Mouse (Mus musculus) G1E (cell line): Measurements from ENCODE around the gene Glipr1l2. TPM values are rescaled to one million over a fixed set of nuclear protein-coding genes. Genes with fewer than 3 reads are reported as not detected.
"Not testable (repeated sequence)": the region's sequence is repeated elsewhere in the genome, so short reads cannot be mapped to it uniquely, and the experiment has no call there.

Experiments used
- ATAC-seq: 2 replicates; pipeline ENCODE4 v1.8.0; 2016; ENCODE audit warnings: mild to moderate bottlenecking; ENCODE audit not compliant: insufficient number of reproducible peaks, poor library complexity, low FRiP score, severe bottlenecking; ENCODE audit errors: extremely low read depth
- DNase-seq: peaks from one replicate; pipeline ENCODE4 v3.0.0; 2012; ENCODE audit warnings: low spot score
- H3K27me3 ChIP-seq: 2 replicates; pipeline ENCODE4 v1.6.1; 2012; ENCODE audit warnings: mild to moderate bottlenecking, low read length, inconsistent platforms; ENCODE audit not compliant: insufficient read depth
- H3K36me3 ChIP-seq: replicated peaks from 2 replicates; pipeline ENCODE3; 2012; ENCODE audit warnings: mild to moderate bottlenecking, inconsistent platforms
- H3K4me1 ChIP-seq: 2 replicates; pipeline ENCODE4 v1.6.1; 2012; ENCODE audit warnings: low read depth, low read length, inconsistent platforms, mixed read lengths; ENCODE audit not compliant: insufficient read depth
- H3K4me3 ChIP-seq: 2 replicates; pipeline ENCODE4 v1.5.1; 2012; ENCODE audit warnings: low read depth, mild to moderate bottlenecking, inconsistent platforms, low read length, moderate library complexity, mixed read lengths
- H3K9me3 ChIP-seq: replicated peaks from 2 replicates; pipeline ENCODE4 v1.6.1; 2012; ENCODE audit warnings: inconsistent platforms
- CTCF ChIP-seq: IDR thresholded peaks from 2 replicates; pipeline ENCODE4 v1.5.1; 2012; ENCODE audit warnings: low read depth, low read length, inconsistent platforms, mixed read lengths
- GATA1 ChIP-seq: IDR thresholded peaks from 2 replicates; pipeline ENCODE4 v1.6.1; 2012; ENCODE audit warnings: borderline replicate concordance, low read length, inconsistent platforms, mixed read lengths
- GATA2 ChIP-seq: IDR thresholded peaks from 2 replicates; pipeline ENCODE4 v1.6.1; 2012; ENCODE audit warnings: low read depth, low read length, inconsistent platforms, borderline replicate concordance
- POLR2AphosphoS5 ChIP-seq: IDR thresholded peaks from 2 replicates; pipeline ENCODE4 v1.6.1; 2012; ENCODE audit warnings: low read depth, low read length, inconsistent platforms; ENCODE audit not compliant: insufficient replicate concordance
- TAL1 ChIP-seq: conservative IDR thresholded peaks from 2 replicates; pipeline ENCODE4 v1.6.1; 2012; ENCODE audit warnings: low read depth, low read length, inconsistent platforms, mixed read lengths
- polyA plus RNA-seq: library from polyadenylated mRNA; stranded (reverse); fragments of >175 nt; gene quantifications from 2 replicates; pipeline ENCODE4 v1.2.3, GENCODE M21; 2012
- total RNA-seq, 2 experiments: library from RNA; stranded (forward) in 1 of 2; stranded (reverse) in 1 of 2; fragments of 200-1000 nt in 1 of 2; fragments of >200 nt in 1 of 2; fragmentation: Nextera tagmentation in 1 of 2; gene quantifications; 2 replicates each; pipeline ENCODE4 v1.2.3; 2014 to 2017

The Glipr1l2 gene
- total RNA-seq (2014; fragmentation: Nextera tagmentation) (not detected in 2 replicates), total RNA-seq (2017) (0.11 TPM in 1 of 2 replicates, not detected in the other), polyA plus RNA-seq (not detected in 2 replicates)

DNA sequence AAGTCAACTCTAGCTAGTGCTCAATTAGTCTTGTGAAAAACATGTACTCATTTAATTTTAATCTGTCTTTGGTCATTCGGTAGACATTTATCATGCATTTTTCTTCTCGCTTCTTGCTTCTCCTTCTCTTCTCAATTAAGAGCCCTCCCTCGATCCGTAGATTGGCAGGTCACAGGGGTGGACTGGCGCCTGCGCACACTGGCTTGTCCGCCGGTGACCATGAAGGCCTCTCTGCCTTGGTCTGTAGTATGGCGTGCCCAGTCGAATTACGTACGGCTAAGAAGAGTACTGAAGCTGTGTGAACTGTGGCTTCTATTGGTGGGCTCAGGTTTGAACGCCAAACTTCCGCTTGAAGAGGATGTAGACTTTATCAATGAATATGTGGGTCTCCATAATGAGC is at the start of gene Glipr1l2:
Glipr1l2 (plus strand) TSS at position 198 of the 400 bp plus-strand sequence.
- Histone ChIP-seq H3K9me3 (no peaks in the 10 kb centered on the region), H3K36me3 (no peaks in the 10 kb centered on the region), H3K4me1 (no peaks in the 10 kb centered on the region), H3K27me3 (no peaks in the 10 kb centered on the region), H3K4me3 (no peak within 1 kb of the TSS)
- ATAC-seq (no peak), DNase-seq (no peak)
- TF ChIP-seq CTCF = no peak
- no peak for TF ChIP-seq GATA2
- TF ChIP-seq GATA1 = no peak
- no peak for TF ChIP-seq TAL1
- TF ChIP-seq POLR2AphosphoS5 = no peak

DNA sequence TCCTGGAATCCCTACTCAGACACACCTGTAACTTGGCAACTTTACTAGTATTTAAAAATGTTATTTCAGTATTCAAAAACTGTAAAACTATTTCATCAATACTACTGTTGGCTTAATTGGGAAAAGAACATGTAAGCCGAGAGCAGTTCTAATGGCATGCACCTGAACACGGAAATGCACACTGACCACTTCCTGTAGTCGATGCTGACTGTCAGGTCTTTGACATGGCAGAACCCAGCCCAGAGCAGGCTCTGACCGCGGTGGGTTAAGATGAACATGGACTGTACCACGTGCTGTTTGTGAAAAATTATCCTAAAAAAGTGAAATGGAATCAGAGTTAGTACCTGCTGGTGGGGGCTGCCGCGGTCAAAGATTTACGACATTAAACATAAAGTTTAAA is 39.6 kb upstream of the Glipr1l2 start:
- ATAC-seq, H3K4me3 ChIP-seq, H3K27me3 ChIP-seq, DNase-seq, H3K9me3 ChIP-seq, H3K36me3 ChIP-seq, H3K4me1 ChIP-seq: not testable (repeated sequence)

DNA sequence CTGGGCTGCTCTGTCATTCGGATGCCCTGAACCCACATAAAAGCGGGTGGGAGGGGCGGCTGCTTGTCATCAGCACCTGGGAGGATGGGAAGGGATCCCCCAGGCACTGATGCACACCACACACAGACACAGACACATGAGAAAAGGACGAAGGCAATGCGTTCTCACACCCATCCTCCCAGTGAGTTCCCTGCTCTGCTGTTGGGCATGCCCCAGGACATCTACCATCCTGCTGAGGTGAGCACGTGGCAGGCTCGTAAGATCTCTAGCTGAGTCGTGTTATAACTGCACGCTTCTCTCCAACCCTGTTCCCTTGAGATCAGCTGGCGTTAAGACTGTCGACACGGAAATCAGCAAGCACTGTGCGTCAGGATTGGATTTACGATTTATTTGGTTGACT is 38.9 kb upstream of the Glipr1l2 start:
- H3K36me3 ChIP-seq, ATAC-seq, DNase-seq, H3K27me3 ChIP-seq, H3K4me1 ChIP-seq, H3K9me3 ChIP-seq, H3K4me3 ChIP-seq: not testable (repeated sequence)

- Histone ChIP-seq H3K4me3 (no peak overlapping the region), H3K4me1 (no peaks in the 10 kb centered on the region), H3K36me3 (no peaks in the 10 kb centered on the region), H3K9me3 (no peaks in the 10 kb centered on the region), H3K27me3 (no peaks in the 10 kb centered on the region)
- no peak for TF ChIP-seq TAL1
- no peak for TF ChIP-seq GATA2
- TF ChIP-seq POLR2AphosphoS5 = no peak
- no peak for TF ChIP-seq GATA1
- TF ChIP-seq CTCF = no peak
- ATAC-seq = no peak
- no peak for DNase-seq
These were observed 31.9 kb upstream of the Glipr1l2 start for GRCm38 (mm10) chr10:112051220-112051619.

DNA sequence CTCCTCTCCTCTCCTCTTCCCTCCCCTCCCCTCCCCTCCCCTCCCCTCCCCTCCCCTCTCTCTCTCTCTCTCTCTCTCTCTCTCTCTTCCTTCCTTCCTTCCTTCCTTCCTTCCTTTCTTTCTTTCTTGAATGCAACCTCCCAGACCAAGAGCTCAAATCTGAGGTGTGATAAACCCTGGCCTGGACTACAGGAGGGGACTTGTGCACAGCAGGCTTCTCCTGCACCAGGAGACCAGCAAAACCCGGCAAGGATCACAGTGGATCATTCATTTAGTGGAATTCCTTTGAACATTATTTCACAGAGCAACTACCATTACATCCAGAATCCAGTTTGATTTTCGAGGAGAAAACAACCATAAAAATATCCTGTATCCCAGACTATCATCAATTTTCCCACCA is 31.2 kb upstream of the Glipr1l2 start:
- H3K36me3 ChIP-seq, DNase-seq, H3K27me3 ChIP-seq, H3K9me3 ChIP-seq, H3K4me3 ChIP-seq, H3K4me1 ChIP-seq, ATAC-seq: not testable (repeated sequence)

- H3K36me3 ChIP-seq = no peaks in the 10 kb centered on the region
- H3K4me3 ChIP-seq = no peak within 1 kb of the TSS
- H3K27me3 ChIP-seq = no peaks in the 10 kb centered on the region
- no peaks in the 10 kb centered on the region for H3K9me3 ChIP-seq
- TF ChIP-seq GATA1 (no peak), POLR2AphosphoS5 (no peak), GATA2 (no peak), TAL1 (no peak), CTCF (no peak)
- ATAC-seq = peak; percentile 57; the same call in 1 of the 2 replicates
- no peaks in the 10 kb centered on the region for H3K4me1 ChIP-seq
- DNase-seq = no peak
These were observed 23.2 kb upstream of the Glipr1l2 start, which contains the start of gene Glipr1l1 for GRCm38 (mm10) chr10:112059702-112060582. Gene Glipr1l1 (plus strand): TSS chr10:112060189.

- H3K4me3 ChIP-seq, DNase-seq, ATAC-seq, H3K4me1 ChIP-seq, H3K27me3 ChIP-seq, H3K36me3 ChIP-seq, H3K9me3 ChIP-seq: not testable (repeated sequence)
These were observed 22.6 kb upstream of the Glipr1l2 start for GRCm38 (mm10) chr10:112060583-112060934.
